Mouse (Mus musculus): Measurements from ENCODE around the gene Keap1.

DNA sequence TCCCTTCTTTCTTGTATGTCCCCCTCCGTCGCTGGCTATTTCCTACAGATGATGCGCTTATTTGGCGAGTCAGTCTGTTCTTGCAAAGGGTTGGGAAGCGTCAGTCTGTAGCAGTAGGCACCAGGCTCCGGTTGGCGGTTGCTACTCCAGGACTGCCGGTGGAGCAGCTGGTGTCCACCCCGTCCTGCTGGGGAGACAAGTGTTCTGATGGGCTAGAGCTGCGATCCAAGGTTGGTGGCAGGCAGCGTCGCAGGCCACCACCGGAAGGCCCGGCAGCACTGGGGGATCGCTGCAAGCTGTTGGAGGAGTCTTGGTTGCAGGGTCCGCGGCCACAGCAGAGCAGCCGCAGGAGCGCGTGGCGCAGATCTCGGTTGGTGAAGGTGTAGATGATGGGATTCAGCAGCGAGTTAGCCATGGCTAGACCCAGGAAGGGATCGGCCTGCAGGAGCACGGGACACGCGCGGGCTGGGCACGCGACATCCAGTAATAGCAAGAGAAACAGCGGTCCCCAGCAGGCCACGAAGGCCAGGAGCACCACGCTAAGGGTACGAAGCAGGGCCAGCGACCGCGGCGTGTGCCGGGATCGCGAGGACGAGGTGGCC is 4.8 kb upstream of the Keap1 start:
- TF ChIP-seq CTCF (IDR thresholded peaks at IDR 0.05; ENCODE audit: low read depth) = no peak
- TF ChIP-seq EP300 (IDR thresholded peaks at IDR 0.05; ENCODE audit: low read depth) = no peak
